Mouse (Mus musculus) intestine, postnatal 0 days (tissue): ENCODE measurements around the gene Zcchc2. TPM values are rescaled to one million over a fixed set of nuclear protein-coding genes. Genes with fewer than 3 reads are reported as not detected.

Experiments used
- ATAC-seq: fragments of 200-750 bp; cut with Nextera tagmentation; 2 replicates; pipeline ENCODE4 v1.8.0; 2017; ENCODE audit warnings: mild to moderate bottlenecking, moderate TSS enrichment, moderate library complexity
- H3K27ac ChIP-seq: fragments of 300-500 bp; sonication (generic); 2 replicates; pipeline ENCODE4 v1.5.1; 2014; ENCODE audit warnings: mild to moderate bottlenecking, low read depth, low read length, moderate library complexity
- H3K27me3 ChIP-seq: fragments of 300-500 bp; sonication (generic); replicated peaks from 2 replicates; pipeline ENCODE4 v1.6.1; 2014; ENCODE audit warnings: low read length, mixed read lengths; ENCODE audit not compliant: control insufficient read depth, insufficient read depth
- H3K36me3 ChIP-seq: fragments of 300-500 bp; sonication (generic); 2 replicates; pipeline ENCODE4 v1.6.1; 2014; ENCODE audit warnings: mild to moderate bottlenecking, moderate library complexity; ENCODE audit not compliant: control insufficient read depth, insufficient read depth
- H3K4me1 ChIP-seq: fragments of 300-500 bp; sonication (generic); replicated peaks from 2 replicates; pipeline ENCODE4 v1.6.1; 2014; ENCODE audit warnings: antibody characterized with exemption, low read length, mixed read lengths; ENCODE audit not compliant: control insufficient read depth, insufficient read depth
- H3K4me2 ChIP-seq: fragments of 300-500 bp; sonication (generic); replicated peaks from 2 replicates; pipeline ENCODE4 v1.6.1; 2014; ENCODE audit warnings: low read depth, mild to moderate bottlenecking, moderate library complexity
- H3K4me3 ChIP-seq: fragments of 300-500 bp; sonication (generic); 2 replicates; pipeline ENCODE4 v1.5.1; 2014; ENCODE audit warnings: low read depth, low read length
- H3K9ac ChIP-seq: fragments of 300-500 bp; sonication (generic); 2 replicates; pipeline ENCODE4 v1.6.1; 2014; ENCODE audit warnings: mild to moderate bottlenecking, low read depth, low read length
- H3K9me3 ChIP-seq: fragments of 300-500 bp; sonication (generic); 2 replicates; pipeline ENCODE4 v1.6.1; 2016; ENCODE audit warnings: mixed run types; ENCODE audit not compliant: control insufficient read depth
- CTCF ChIP-seq: sonication (generic); IDR thresholded peaks from 2 replicates; pipeline ENCODE4 v1.5.1; 2016; ENCODE audit warnings: low read depth, mild to moderate bottlenecking, control low read depth, antibody characterized with exemption, moderate library complexity
- WGBS: fragments of 180-500 bp; shearing (Covaris S2); extraction: QIAGEN DNeasy Blood & Tissue Kit; methylation state at CpG from one replicate; pipeline ENCODE4 v1.1.7; 2014; 5-methylcytosine and 5-hydroxymethylcytosine counted together
- polyA plus RNA-seq: library from polyadenylated mRNA; unstranded; fragments of >200 nt; fragmentation: Nextera tagmentation; extraction: Ambion mirVana; gene quantifications from 2 replicates; pipeline ENCODE4 v1.2.1, GENCODE M21; 2015

The Zcchc2 gene
- polyA plus RNA-seq, 1 experiment from 2014 or later: 1.6 TPM

- Histone ChIP-seq H3K9me3 (no peaks in the 10 kb centered on the region), H3K4me3 (no peak overlapping the region), H3K36me3 (peaks cover 64% of the 10 kb centered on the region), H3K27ac (no peak overlapping the region), H3K9ac (no peak overlapping the region), H3K27me3 (no peaks in the 10 kb centered on the region), H3K4me1 (no peaks in the 10 kb centered on the region), H3K4me2 (no peak overlapping the region)
- WGBS: 97% methylated on average over 3 of the region's 3 CpGs
- ATAC-seq: no peak
- no peak for TF ChIP-seq CTCF
Measured at GRCm38 (mm10) chr1:106024778-106025177, 34.6 kb downstream of the Zcchc2 start.

GRCm38 (mm10) chr1:106029769-106030168 lies 39.6 kb downstream of the Zcchc2 start:
- no peak overlapping the region for H3K9ac ChIP-seq
- no peak for ATAC-seq
- WGBS: 95% methylated on average over 15 of the region's 15 CpGs
- no peaks in the 10 kb centered on the region for H3K9me3 ChIP-seq
- H3K4me1 ChIP-seq: no peaks in the 10 kb centered on the region
- H3K4me2 ChIP-seq: no peak overlapping the region
- TF ChIP-seq CTCF: no peak
- no peak overlapping the region for H3K27ac ChIP-seq
- H3K36me3 ChIP-seq: peaks cover 59% of the 10 kb centered on the region
- H3K4me3 ChIP-seq: no peak overlapping the region
- H3K27me3 ChIP-seq: no peaks in the 10 kb centered on the region

DNA sequence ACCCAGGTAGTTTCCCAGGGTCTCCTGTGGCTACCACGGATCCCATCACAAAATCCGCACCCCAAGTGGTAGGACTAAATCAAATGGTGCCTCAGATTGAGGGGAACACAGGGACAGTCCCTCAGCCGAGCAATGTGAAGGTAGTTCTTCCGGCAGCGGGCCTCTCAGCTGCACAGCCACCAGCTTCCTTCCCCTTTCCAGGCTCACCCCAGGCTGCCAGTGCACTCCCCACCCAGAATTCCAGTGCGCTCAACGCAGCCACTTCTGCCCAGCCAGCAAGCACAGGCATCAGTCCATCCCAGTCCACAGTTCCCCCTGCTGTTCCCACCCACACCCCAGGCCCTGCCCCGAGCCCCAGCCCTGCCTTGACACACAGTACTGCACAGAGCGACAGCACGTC lies 40.1 kb downstream of the Zcchc2 start:
- no peak overlapping the region for H3K27ac ChIP-seq

GRCm38 (mm10) chr1:106030886-106031285 lies 40.7 kb downstream of the Zcchc2 start:
- Histone ChIP-seq H3K9me3 (no peaks in the 10 kb centered on the region), H3K27me3 (no peaks in the 10 kb centered on the region), H3K4me3 (no peak overlapping the region), H3K9ac (no peak overlapping the region), H3K27ac (no peak overlapping the region), H3K36me3 (peaks cover 55% of the 10 kb centered on the region), H3K4me1 (no peaks in the 10 kb centered on the region), H3K4me2 (no peak overlapping the region)
- ATAC-seq: no peak
- TF ChIP-seq CTCF: no peak
- 88% methylated on average over 2 of the region's 2 CpGs for WGBS

More for the DNA sequence above, 40.1 kb downstream of the Zcchc2 start:
- no peaks in the 10 kb centered on the region for H3K27me3 ChIP-seq
- ATAC-seq: no peak
- peaks cover 59% of the 10 kb centered on the region for H3K36me3 ChIP-seq
- H3K4me3 ChIP-seq: no peak overlapping the region
- no peaks in the 10 kb centered on the region for H3K4me1 ChIP-seq
- no peak overlapping the region for H3K4me2 ChIP-seq
- WGBS: 92% methylated on average over 10 of the region's 10 CpGs
- no peak overlapping the region for H3K9ac ChIP-seq
- no peak for TF ChIP-seq CTCF
- H3K9me3 ChIP-seq: no peaks in the 10 kb centered on the region

DNA sequence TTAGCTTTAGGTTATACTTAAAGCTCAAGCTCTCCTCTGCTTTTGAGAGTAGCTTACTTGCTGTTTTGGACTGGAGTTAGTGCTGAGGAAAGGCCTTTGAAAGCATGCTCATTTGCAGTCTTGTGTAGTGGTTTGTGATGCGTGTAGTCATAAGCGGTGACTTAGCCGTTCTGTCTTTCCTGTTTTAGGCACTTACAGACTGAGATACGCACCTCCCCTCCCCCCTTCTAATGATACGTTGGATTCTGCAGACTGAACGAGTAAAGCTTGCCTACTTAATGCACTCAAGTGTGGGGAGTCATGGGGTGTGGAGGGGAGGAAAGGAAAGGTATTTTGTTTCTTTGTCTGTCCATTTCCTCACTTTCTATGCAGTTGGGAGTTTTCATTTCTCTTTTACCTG lies 41.7 kb downstream of the Zcchc2 start:
- H3K27me3 ChIP-seq: no peaks in the 10 kb centered on the region
- no peak overlapping the region for H3K4me3 ChIP-seq
- no peak overlapping the region for H3K9ac ChIP-seq
- H3K27ac ChIP-seq: no peak overlapping the region
- H3K4me2 ChIP-seq: no peak overlapping the region
- 78% methylated on average over 6 of the region's 6 CpGs for whole genome bisulfite sequencing
- H3K36me3 ChIP-seq: peaks cover 57% of the 10 kb centered on the region
- no peak for ATAC-seq
- H3K4me1 ChIP-seq: no peaks in the 10 kb centered on the region
- TF ChIP-seq CTCF: no peak
- H3K9me3 ChIP-seq: no peaks in the 10 kb centered on the region

- H3K4me1 ChIP-seq: no peaks in the 10 kb centered on the region
- no peak overlapping the region for H3K4me3 ChIP-seq
- no peak overlapping the region for H3K9ac ChIP-seq
- no peak overlapping the region for H3K4me2 ChIP-seq
- H3K27ac ChIP-seq: no peak overlapping the region
- no peaks in the 10 kb centered on the region for H3K27me3 ChIP-seq
- 84% methylated on average over 7 of the region's 7 CpGs for WGBS
- no peak for ATAC-seq
- no peak for TF ChIP-seq CTCF
- no peaks in the 10 kb centered on the region for H3K9me3 ChIP-seq
- peaks cover 39% of the 10 kb centered on the region for H3K36me3 ChIP-seq
Measured at GRCm38 (mm10) chr1:106034776-106035175, 44.6 kb downstream of the Zcchc2 start.
